Mouse (Mus musculus) lung, adult 2 months (tissue): ENCODE measurements around the gene Cmtm4.

ENCODE experiments used
- CTCF ChIP-seq: fragments of 200-500 bp; IDR thresholded peaks from 2 replicates; pipeline ENCODE4 v1.5.1; 2011; ENCODE audit warnings: mild to moderate bottlenecking, low read length, control low read depth; ENCODE audit not compliant: insufficient read depth
- POLR2A ChIP-seq: fragments of 200-500 bp; IDR thresholded peaks from 2 replicates; pipeline ENCODE4 v1.6.1; 2011; ENCODE audit warnings: low read depth, mild to moderate bottlenecking, control low read depth, low read length, borderline replicate concordance; ENCODE audit errors: extremely low read depth

GRCm38 (mm10) chr8:104443125-104443679, 47.6 kb upstream of the Cmtm4 start:
- TF ChIP-seq POLR2A (no peak), CTCF (no peak)
